Mouse (Mus musculus) myocyte (in vitro differentiated cells): ENCODE measurements at regions not wholly inside any gene's neighbourhood (a gene's known extent, or its start where the extent isn't known, plus 50 kb on each side); places are given as distances from the start of the nearest gene placed in this dataset.

Experiments used
- CEBPB ChIP-seq: IDR thresholded peaks from 2 replicates; pipeline ENCODE4 v1.6.1; 2011; ENCODE audit warnings: mild to moderate bottlenecking, moderate library complexity; ENCODE audit not compliant: poor library complexity, insufficient read depth, severe bottlenecking
- E2F4 ChIP-seq: IDR thresholded peaks from one replicate; pipeline ENCODE4 v1.6.1; 2011; ENCODE audit warnings: mild to moderate bottlenecking, control low read depth, moderate library complexity; ENCODE audit not compliant: insufficient read depth
- MAX ChIP-seq: IDR thresholded peaks from one replicate; pipeline ENCODE4 v1.6.1; 2011; ENCODE audit warnings: low read depth, mild to moderate bottlenecking, control low read depth
- MYOD1 ChIP-seq, 3 experiments: IDR thresholded peaks; one replicate each; pipeline ENCODE4 v1.6.1; 2011; ENCODE audit warnings: control low read depth in 2 of 3, low read depth in 2 of 3, mild to moderate bottlenecking in 2 of 3, moderate library complexity in 1 of 3; ENCODE audit not compliant: insufficient read length in 2 of 3, control insufficient read depth in 1 of 3
- MYOG ChIP-seq, 3 experiments: IDR thresholded peaks; one replicate each; pipeline ENCODE4 v1.6.1; 2011; ENCODE audit warnings: control low read depth in 2 of 3, low read depth in 2 of 3, mild to moderate bottlenecking in 2 of 3; ENCODE audit not compliant: insufficient read length in 2 of 3, control insufficient read depth in 1 of 3, insufficient read depth in 1 of 3
- POLR2A ChIP-seq: IDR thresholded peaks from one replicate; pipeline ENCODE4 v1.6.1; 2011; ENCODE audit warnings: low read depth, mild to moderate bottlenecking, control low read depth, moderate library complexity; ENCODE audit not compliant: insufficient read length
- POLR2AphosphoS2 ChIP-seq: IDR thresholded peaks from one replicate; pipeline ENCODE4 v1.6.1; 2011; ENCODE audit warnings: low read depth, control low read depth; ENCODE audit not compliant: insufficient read length
- REST ChIP-seq: IDR thresholded peaks from one replicate; pipeline ENCODE4 v1.6.1; 2011; ENCODE audit warnings: mild to moderate bottlenecking, control low read depth, moderate library complexity; ENCODE audit not compliant: insufficient read depth, insufficient read length
- SRF ChIP-seq: IDR thresholded peaks from one replicate; pipeline ENCODE4 v1.6.1; 2011; ENCODE audit warnings: low read depth; ENCODE audit not compliant: control insufficient read depth, insufficient read length
- TCF12 ChIP-seq: IDR thresholded peaks from one replicate; pipeline ENCODE4 v1.6.1; 2011; ENCODE audit warnings: mild to moderate bottlenecking, control low read depth; ENCODE audit not compliant: poor library complexity, insufficient read depth, severe bottlenecking
- TCF3 ChIP-seq: IDR thresholded peaks from one replicate; pipeline ENCODE4 v1.6.1; 2011; ENCODE audit warnings: low read depth, control low read depth; ENCODE audit not compliant: insufficient read length
- USF1 ChIP-seq: IDR thresholded peaks from one replicate; pipeline ENCODE4 v1.6.1; 2011; ENCODE audit warnings: low read depth, mild to moderate bottlenecking, control low read depth, moderate library complexity

DNA sequence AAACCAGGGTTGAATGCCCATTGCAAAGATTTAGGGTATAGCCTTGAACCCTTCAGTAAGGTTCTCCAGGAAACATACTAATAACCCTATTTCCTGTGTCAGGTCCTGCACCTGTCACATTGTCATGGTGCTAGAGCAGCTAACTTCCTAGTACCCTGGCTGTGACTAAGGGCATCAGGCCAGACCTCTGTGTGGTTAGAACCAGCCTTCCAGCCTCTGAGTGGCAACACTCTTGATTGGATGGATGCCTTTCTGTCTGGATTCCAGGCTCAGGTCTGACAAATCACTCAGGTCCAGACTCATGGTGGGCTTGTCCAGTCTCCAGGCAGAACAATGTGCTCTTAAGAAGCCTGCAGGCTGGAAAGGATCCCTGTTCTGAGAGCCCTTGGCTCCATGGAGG, 426.2 kb upstream of the Zfp507 start:
- TF ChIP-seq POLR2A: no peak
- no peak for TF ChIP-seq MAX
- TF ChIP-seq TCF12: no peak
- TF ChIP-seq USF1: no peak
- TF ChIP-seq POLR2AphosphoS2: no peak
- TF ChIP-seq MYOD1 (IDR thresholded peaks at IDR 0.05; ENCODE audit: control insufficient read depth in 1 of 3, insufficient read length in 2 of 3, low read depth in 2 of 3): no peak
- TF ChIP-seq CEBPB: no peak
- TF ChIP-seq E2F4: no peak
- TF ChIP-seq SRF: no peak
- no peak for TF ChIP-seq MYOG (IDR thresholded peaks at IDR 0.05; ENCODE audit: control insufficient read depth in 1 of 3, insufficient read depth in 1 of 3, insufficient read length in 2 of 3, low read depth in 2 of 3)
- TF ChIP-seq REST: no peak
- no peak for TF ChIP-seq TCF3
